Mouse (Mus musculus): ENCODE data around the gene Parg. TPM values are rescaled to one million over a fixed set of nuclear protein-coding genes. Genes with fewer than 3 reads are reported as not detected.
"Not testable (repeated sequence)": the region's sequence is repeated elsewhere in the genome, so short reads cannot be mapped to it uniquely, and the experiment has no call there.

The Parg gene
- total RNA-seq, 2 experiments from 2014 or later, result 25.3 to 28.9 TPM

GRCm38 (mm10) chr14:32176590-32176989 is 25.2 kb upstream of the Parg start:
- not testable (repeated sequence) for DNase-seq (ENCODE audit: low spot score)

GRCm38 (mm10) chr14:32179393-32180195 is 22.2 kb upstream of the Parg start:
- no peak for DNase-seq (ENCODE audit: low spot score)

GRCm38 (mm10) chr14:32180861-32181260 is 20.9 kb upstream of the Parg start:
- DNase-seq (ENCODE audit: low spot score), result no peak

GRCm38 (mm10) chr14:32183846-32184245 is 17.9 kb upstream of the Parg start:
- no peak for DNase-seq (ENCODE audit: low spot score)

GRCm38 (mm10) chr14:32190627-32191391 is 10.9 kb upstream of the Parg start:
- DNase-seq (ENCODE audit: low spot score), result no peak

- DNase-seq (ENCODE audit: low spot score), result no peak
Measured at GRCm38 (mm10) chr14:32191926-32192325, 9.8 kb upstream of the Parg start.

GRCm38 (mm10) chr14:32192437-32192836 is 9.3 kb upstream of the Parg start:
- DNase-seq (ENCODE audit: low spot score), result peak; percentile 59

GRCm38 (mm10) chr14:32193557-32193956 is 8.2 kb upstream of the Parg start:
- not testable (repeated sequence) for DNase-seq (ENCODE audit: low spot score)

GRCm38 (mm10) chr14:32201354-32201753 is 395 bp upstream of the Parg start:
- DNase-seq (ENCODE audit: low spot score), result no peak

- no peak for DNase-seq (ENCODE audit: low spot score)
Measured at GRCm38 (mm10) chr14:32226601-32227000, 24.9 kb downstream of the Parg start.

- DNase-seq (ENCODE audit: low spot score), result peak; percentile 48
Measured at GRCm38 (mm10) chr14:32228996-32229395, 27.2 kb downstream of the Parg start.

GRCm38 (mm10) chr14:32242401-32242800 is 40.7 kb downstream of the Parg start:
- DNase-seq (ENCODE audit: low spot score), result no peak

- DNase-seq (ENCODE audit: low spot score), result no peak
Measured at GRCm38 (mm10) chr14:32246019-32246418, 44.3 kb downstream of the Parg start.

GRCm38 (mm10) chr14:32249616-32250015 is 47.9 kb downstream of the Parg start:
- no peak for DNase-seq (ENCODE audit: low spot score)

GRCm38 (mm10) chr14:32260830-32261229 is 59.1 kb downstream of the Parg start:
- no peak for DNase-seq (ENCODE audit: low spot score)

GRCm38 (mm10) chr14:32261741-32262140 is 60.0 kb downstream of the Parg start:
- no peak for DNase-seq (ENCODE audit: low spot score)

GRCm38 (mm10) chr14:32268999-32269398 is 67.2 kb downstream of the Parg start:
- no peak for DNase-seq (ENCODE audit: low spot score)

GRCm38 (mm10) chr14:32269589-32269988 is 67.8 kb downstream of the Parg start:
- DNase-seq (ENCODE audit: low spot score), result no peak

- DNase-seq (ENCODE audit: low spot score), result no peak
Measured at GRCm38 (mm10) chr14:32301622-32302021, 99.9 kb downstream of the Parg start.

GRCm38 (mm10) chr14:32302423-32302822 is 100.7 kb downstream of the Parg start:
- DNase-seq (ENCODE audit: low spot score), result no peak

GRCm38 (mm10) chr14:32304921-32305320 is 103.2 kb downstream of the Parg start:
- DNase-seq (ENCODE audit: low spot score), result no peak

GRCm38 (mm10) chr14:32309876-32310275 is 108.1 kb downstream of the Parg start:
- peak; percentile 11 for DNase-seq (ENCODE audit: low spot score)

All from gastrocnemius, adult 18-20 months (tissue).